Mouse (Mus musculus): ENCODE data around the gene Tgfb1.

Gene Tgfb1

GRCm38 (mm10) chr7:25746844-25747243, 60.0 kb downstream of the Tgfb1 start:
- no peak for DNase-seq

- peak in 1 of 2 experiments; percentile 15 for DNase-seq
Measured at GRCm38 (mm10) chr7:25753076-25753475, 66.3 kb downstream of the Tgfb1 start.

- DNase-seq = peak; percentile 12 to 69
Measured at GRCm38 (mm10) chr7:25753643-25754438, 67.0 kb downstream of the Tgfb1 start.

- no peak for DNase-seq
Measured at GRCm38 (mm10) chr7:25754439-25754737, 67.6 kb downstream of the Tgfb1 start.

All from cerebellum, postnatal 14 days (tissue).